Mouse (Mus musculus) E14TG2a.4 (cell line): ENCODE data around the gene Tsc22d4.

Source experiments
- CTCF ChIP-seq: conservative IDR thresholded peaks from 2 replicates; pipeline ENCODE4 v1.5.1; 2014; ENCODE audit warnings: low read length
- NANOG ChIP-seq: IDR thresholded peaks from 2 replicates; pipeline ENCODE4 v1.6.1; 2014; ENCODE audit warnings: borderline replicate concordance, low read length, mixed read lengths
- POU5F1 ChIP-seq: IDR thresholded peaks from 2 replicates; pipeline ENCODE4 v1.6.1; 2014; ENCODE audit warnings: low read length, borderline replicate concordance

DNA sequence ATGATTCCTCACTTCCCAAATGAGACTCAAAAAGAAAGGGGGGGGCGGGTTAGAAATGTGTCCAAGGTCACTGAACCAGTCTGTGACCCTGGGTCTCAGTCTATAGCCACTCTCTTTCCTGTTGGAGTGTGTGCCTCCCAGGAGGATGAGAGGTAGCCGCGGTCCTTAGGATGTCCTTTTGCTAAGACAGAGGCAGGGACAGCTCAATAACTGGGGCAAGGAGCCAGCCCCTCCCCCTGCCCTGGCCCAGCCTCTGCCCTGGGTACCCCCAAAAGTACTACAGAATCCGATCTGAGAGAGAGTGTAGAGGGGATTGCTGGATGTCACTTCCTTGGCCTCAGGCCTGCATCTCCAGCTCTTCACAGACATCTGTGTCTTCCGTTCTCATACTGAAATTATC is 9.9 kb downstream of the Tsc22d4 start:
- TF ChIP-seq CTCF (no peak), POU5F1 (no peak), NANOG (no peak)
